Mouse (Mus musculus): Measurements from ENCODE around the gene B230219D22Rik. TPM values are rescaled to one million over a fixed set of nuclear protein-coding genes. Genes with fewer than 3 reads are reported as not detected.

Gene B230219D22Rik
- polyA plus RNA-seq, 1 experiment from 2014 or later: 20.4 TPM

- Histone ChIP-seq H3K27ac (ENCODE audit: low read depth, low read length) (no peak overlapping the region), H3K4me1 (replicated peaks; ENCODE audit: control insufficient read depth, insufficient read depth, low read length) (no peaks in the 10 kb centered on the region), H3K36me3 (ENCODE audit: control insufficient read depth, insufficient read depth) (peaks cover 66% of the 10 kb centered on the region), H3K27me3 (replicated peaks; ENCODE audit: control insufficient read depth, insufficient read depth, low read length) (no peaks in the 10 kb centered on the region), H3K9me3 (ENCODE audit: control insufficient read depth) (no peaks in the 10 kb centered on the region), H3K9ac (ENCODE audit: low read depth, low read length) (no peak overlapping the region), H3K4me2 (replicated peaks; ENCODE audit: low read depth) (no peak overlapping the region), H3K4me3 (ENCODE audit: low read depth, low read length) (no peak overlapping the region)
- 39% methylated on average over 8 of the region's 8 CpGs for WGBS
- no peak for ATAC-seq
- TF ChIP-seq CTCF (IDR thresholded peaks at IDR 0.05; ENCODE audit: low read depth): no peak
Measured at GRCm38 (mm10) chr13:55677364-55677763, 15.6 kb upstream of the B230219D22Rik start.

- H3K4me3 ChIP-seq (ENCODE audit: low read depth, low read length): no peak overlapping the region
- H3K4me2 ChIP-seq (replicated peaks; ENCODE audit: low read depth): no peak overlapping the region
- no peaks in the 10 kb centered on the region for H3K27me3 ChIP-seq (replicated peaks; ENCODE audit: control insufficient read depth, insufficient read depth, low read length)
- no peaks in the 10 kb centered on the region for H3K4me1 ChIP-seq (replicated peaks; ENCODE audit: control insufficient read depth, insufficient read depth, low read length)
- ATAC-seq: no peak
- no peak overlapping the region for H3K27ac ChIP-seq (ENCODE audit: low read depth, low read length)
- TF ChIP-seq CTCF (IDR thresholded peaks at IDR 0.05; ENCODE audit: low read depth): no peak
- H3K9ac ChIP-seq (ENCODE audit: low read depth, low read length): no peak overlapping the region
- H3K36me3 ChIP-seq (ENCODE audit: control insufficient read depth, insufficient read depth): peaks cover 29% of the 10 kb centered on the region
- 80% methylated on average over 9 of the region's 9 CpGs for WGBS
- no peaks in the 10 kb centered on the region for H3K9me3 ChIP-seq (ENCODE audit: control insufficient read depth)
Measured at GRCm38 (mm10) chr13:55682201-55682600, 10.7 kb upstream of the B230219D22Rik start.

GRCm38 (mm10) chr13:55683581-55683980 is 9.3 kb upstream of the B230219D22Rik start:
- no peak overlapping the region for H3K4me2 ChIP-seq (replicated peaks; ENCODE audit: low read depth)
- WGBS: 87% methylated on average over 3 of the region's 3 CpGs

GRCm38 (mm10) chr13:55686107-55686633 is 6.8 kb upstream of the B230219D22Rik start:
- H3K4me2 ChIP-seq (replicated peaks; ENCODE audit: low read depth): no peak overlapping the region
- 78% methylated on average over 9 of the region's 9 CpGs for WGBS
- ATAC-seq: no peak

More at GRCm38 (mm10) chr13:55683581-55683980, 9.3 kb upstream of the B230219D22Rik start:
- H3K9ac ChIP-seq (ENCODE audit: low read depth, low read length): no peak overlapping the region
- no peak overlapping the region for H3K4me3 ChIP-seq (ENCODE audit: low read depth, low read length)
- peaks cover 16% of the 10 kb centered on the region for H3K36me3 ChIP-seq (ENCODE audit: control insufficient read depth, insufficient read depth)
- no peak overlapping the region for H3K27ac ChIP-seq (ENCODE audit: low read depth, low read length)
- H3K9me3 ChIP-seq (ENCODE audit: control insufficient read depth): no peaks in the 10 kb centered on the region
- ATAC-seq: no peak
- H3K4me1 ChIP-seq (replicated peaks; ENCODE audit: control insufficient read depth, insufficient read depth, low read length): no peaks in the 10 kb centered on the region
- TF ChIP-seq CTCF (IDR thresholded peaks at IDR 0.05; ENCODE audit: low read depth): no peak
- no peaks in the 10 kb centered on the region for H3K27me3 ChIP-seq (replicated peaks; ENCODE audit: control insufficient read depth, insufficient read depth, low read length)

GRCm38 (mm10) chr13:55687927-55688602 is 4.9 kb upstream of the B230219D22Rik start:
- 47% methylated on average over 4 of the region's 4 CpGs for WGBS
- Histone ChIP-seq H3K36me3 (ENCODE audit: control insufficient read depth, insufficient read depth) (no peaks in the 10 kb centered on the region), H3K4me1 (replicated peaks; ENCODE audit: control insufficient read depth, insufficient read depth, low read length) (no peaks in the 10 kb centered on the region), H3K4me2 (replicated peaks; ENCODE audit: low read depth) (no peak overlapping the region), H3K27me3 (replicated peaks; ENCODE audit: control insufficient read depth, insufficient read depth, low read length) (no peaks in the 10 kb centered on the region), H3K9ac (ENCODE audit: low read depth, low read length) (no peak overlapping the region), H3K27ac (ENCODE audit: low read depth, low read length) (no peak overlapping the region), H3K4me3 (ENCODE audit: low read depth, low read length) (no peak overlapping the region), H3K9me3 (ENCODE audit: control insufficient read depth) (no peaks in the 10 kb centered on the region)
- ATAC-seq: no peak
- no peak for TF ChIP-seq CTCF (IDR thresholded peaks at IDR 0.05; ENCODE audit: low read depth)

More at GRCm38 (mm10) chr13:55686107-55686633, 6.8 kb upstream of the B230219D22Rik start:
- Histone ChIP-seq H3K9me3 (ENCODE audit: control insufficient read depth) (no peaks in the 10 kb centered on the region), H3K4me3 (ENCODE audit: low read depth, low read length) (no peak overlapping the region), H3K9ac (ENCODE audit: low read depth, low read length) (no peak overlapping the region), H3K4me1 (replicated peaks; ENCODE audit: control insufficient read depth, insufficient read depth, low read length) (no peaks in the 10 kb centered on the region), H3K27ac (ENCODE audit: low read depth, low read length) (no peak overlapping the region), H3K36me3 (ENCODE audit: control insufficient read depth, insufficient read depth) (no peaks in the 10 kb centered on the region), H3K27me3 (replicated peaks; ENCODE audit: control insufficient read depth, insufficient read depth, low read length) (no peaks in the 10 kb centered on the region)
- no peak for TF ChIP-seq CTCF (IDR thresholded peaks at IDR 0.05; ENCODE audit: low read depth)

GRCm38 (mm10) chr13:55693243-55693721 is 358 bp downstream of the B230219D22Rik start:
- peak; percentile 67; the same call in 1 of the 2 replicates for ATAC-seq
- Histone ChIP-seq H3K4me1 (replicated peaks; ENCODE audit: control insufficient read depth, insufficient read depth, low read length) (peaks cover 9% of the 10 kb centered on the region; the same call in 1 of the 2 replicates), H3K4me2 (replicated peaks; ENCODE audit: low read depth) (peak overlapping the region; percentile 72), H3K36me3 (ENCODE audit: control insufficient read depth, insufficient read depth) (no peaks in the 10 kb centered on the region), H3K9me3 (ENCODE audit: control insufficient read depth) (no peaks in the 10 kb centered on the region), H3K4me3 (ENCODE audit: low read depth, low read length) (peak overlapping the region; percentile 90), H3K27me3 (replicated peaks; ENCODE audit: control insufficient read depth, insufficient read depth, low read length) (no peaks in the 10 kb centered on the region), H3K9ac (ENCODE audit: low read depth, low read length) (peak overlapping the region; percentile 99), H3K27ac (ENCODE audit: low read depth, low read length) (peak overlapping the region; percentile 98)
- WGBS: under 1% methylated on average over 52 of the region's 70 CpGs
- no peak for TF ChIP-seq CTCF (IDR thresholded peaks at IDR 0.05; ENCODE audit: low read depth)

Measured in intestine, postnatal 0 days (tissue).